Mouse (Mus musculus) liver, embryonic 15.5 days (tissue): ENCODE measurements at regions not wholly inside any gene's neighbourhood (a gene's known extent, or its start where the extent isn't known, plus 50 kb on each side); places are given as distances from the start of the nearest gene placed in this dataset.

ENCODE experiments used
- ATAC-seq: fragments of 200-750 bp; cut with Nextera tagmentation; 2 replicates; pipeline ENCODE4 v1.8.0; 2017; ENCODE audit warnings: moderate number of reproducible peaks, mild to moderate bottlenecking, moderate library complexity; ENCODE audit not compliant: insufficient read depth
- H3K27ac ChIP-seq: fragments of 300-500 bp; sonication (generic); replicated peaks from 2 replicates; pipeline ENCODE4 v1.5.1; 2015; ENCODE audit warnings: mild to moderate bottlenecking, inconsistent platforms
- H3K27me3 ChIP-seq: fragments of 300-500 bp; sonication (generic); 2 replicates; pipeline ENCODE4 v1.6.1; 2015; ENCODE audit warnings: mild to moderate bottlenecking, inconsistent platforms
- H3K36me3 ChIP-seq: fragments of 300-500 bp; sonication (generic); replicated peaks from 2 replicates; pipeline ENCODE4 v1.6.1; 2015; ENCODE audit warnings: moderate library complexity, mild to moderate bottlenecking, inconsistent platforms
- H3K4me1 ChIP-seq: fragments of 300-500 bp; sonication (generic); replicated peaks from 2 replicates; pipeline ENCODE4 v1.6.1; 2015; ENCODE audit warnings: inconsistent platforms
- H3K4me2 ChIP-seq: fragments of 300-500 bp; sonication (generic); 2 replicates; pipeline ENCODE4 v1.6.1; 2015; ENCODE audit warnings: moderate library complexity, mild to moderate bottlenecking, inconsistent platforms
- H3K4me3 ChIP-seq: fragments of 300-500 bp; sonication (generic); replicated peaks from 2 replicates; pipeline ENCODE4 v1.5.1; 2015; ENCODE audit warnings: mild to moderate bottlenecking, inconsistent platforms
- H3K9ac ChIP-seq: fragments of 300-500 bp; sonication (generic); 2 replicates; pipeline ENCODE4 v1.6.1; 2015; ENCODE audit warnings: moderate library complexity, mild to moderate bottlenecking, inconsistent platforms
- H3K9me3 ChIP-seq: fragments of 300-500 bp; sonication (generic); replicated peaks from 2 replicates; pipeline ENCODE4 v1.6.1; 2016; ENCODE audit warnings: inconsistent platforms
- WGBS: fragments of 180-500 bp; shearing (Covaris S2); methylation state at CpG from one replicate; pipeline ENCODE4 v1.1.7; 2015; ENCODE audit warnings: mixed read lengths; ENCODE audit not compliant: insufficient replicate concordance; 5-methylcytosine and 5-hydroxymethylcytosine counted together

- Histone ChIP-seq H3K4me3 (no peak overlapping the region), H3K27ac (no peak overlapping the region), H3K36me3 (no peaks in the 10 kb centered on the region), H3K4me1 (no peaks in the 10 kb centered on the region), H3K9ac (no peak overlapping the region), H3K9me3 (no peaks in the 10 kb centered on the region), H3K4me2 (no peak overlapping the region), H3K27me3 (no peaks in the 10 kb centered on the region)
- WGBS, result 31% methylated on average over 1 of the region's 1 CpGs
- no peak for ATAC-seq
These were observed 169.9 kb upstream of the Tmem161b start for GRCm38 (mm10) chr13:84052221-84052620.

DNA sequence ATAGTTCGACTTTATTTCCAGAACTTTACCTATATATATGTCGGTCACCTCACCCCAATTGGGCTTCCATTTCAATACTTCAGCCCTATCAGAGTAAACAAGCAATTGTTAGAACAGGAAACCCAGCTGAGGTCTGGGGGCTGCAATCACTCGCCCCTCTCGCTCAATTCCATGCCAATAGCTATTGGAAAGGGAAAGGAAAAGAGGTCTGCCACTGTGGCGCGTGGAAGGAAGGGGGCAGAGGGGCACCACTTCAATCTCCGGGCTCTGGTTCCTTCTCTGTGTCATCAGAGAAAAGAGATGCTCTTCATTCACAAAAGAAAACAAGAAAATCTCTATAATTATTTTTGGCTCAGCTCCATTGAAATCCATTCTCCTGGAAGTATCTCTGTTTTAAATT, 167.1 kb upstream of the Tmem161b start:
- 52% methylated on average over 7 of the region's 7 CpGs for WGBS
- no peak for ATAC-seq

GRCm38 (mm10) chr13:84055576-84055975, 166.5 kb upstream of the Tmem161b start:
- H3K27ac ChIP-seq, result no peak overlapping the region
- H3K36me3 ChIP-seq, result no peaks in the 10 kb centered on the region
- no peak overlapping the region for H3K9ac ChIP-seq
- no peak overlapping the region for H3K4me2 ChIP-seq
- H3K9me3 ChIP-seq, result no peaks in the 10 kb centered on the region
- no peak overlapping the region for H3K4me3 ChIP-seq
- no peak for ATAC-seq
- no peaks in the 10 kb centered on the region; the same call in 1 of the 2 replicates for H3K27me3 ChIP-seq
- no peaks in the 10 kb centered on the region for H3K4me1 ChIP-seq

More for the DNA sequence above, 167.1 kb upstream of the Tmem161b start:
- H3K27ac ChIP-seq, result no peak overlapping the region
- H3K9ac ChIP-seq, result no peak overlapping the region
- H3K9me3 ChIP-seq, result no peaks in the 10 kb centered on the region
- no peaks in the 10 kb centered on the region for H3K36me3 ChIP-seq
- H3K4me1 ChIP-seq, result no peaks in the 10 kb centered on the region
- H3K4me3 ChIP-seq, result no peak overlapping the region
- no peak overlapping the region for H3K4me2 ChIP-seq
- H3K27me3 ChIP-seq, result no peaks in the 10 kb centered on the region; the same call in 1 of the 2 replicates

DNA sequence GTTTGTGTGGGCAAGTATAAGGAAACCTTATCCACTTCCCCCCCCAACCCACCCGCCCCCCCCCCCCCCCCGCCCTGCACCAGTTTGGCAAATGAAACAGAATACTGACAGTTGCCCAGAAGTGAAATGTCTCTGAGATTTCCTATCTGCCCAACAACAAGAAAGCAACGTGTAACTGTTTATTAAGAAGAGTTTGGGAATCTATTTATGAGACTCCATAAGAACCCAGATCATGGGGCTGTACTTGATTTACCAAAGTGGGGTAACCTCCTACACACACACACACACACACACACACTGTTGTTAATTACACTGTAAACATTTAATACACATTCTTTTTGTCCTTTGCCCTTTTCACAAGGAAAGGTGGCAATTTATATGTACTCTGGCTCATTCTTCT, 165.6 kb upstream of the Tmem161b start:
- Histone ChIP-seq H3K4me1 (no peaks in the 10 kb centered on the region), H3K9ac (no peak overlapping the region), H3K27me3 (no peaks in the 10 kb centered on the region; the same call in 1 of the 2 replicates), H3K4me2 (no peak overlapping the region), H3K27ac (no peak overlapping the region), H3K36me3 (no peaks in the 10 kb centered on the region), H3K9me3 (no peaks in the 10 kb centered on the region), H3K4me3 (no peak overlapping the region)
- no peak for ATAC-seq
- 44% methylated on average over 3 of the region's 3 CpGs for WGBS

GRCm38 (mm10) chr13:84056998-84057397, 165.1 kb upstream of the Tmem161b start:
- Histone ChIP-seq H3K9me3 (no peaks in the 10 kb centered on the region), H3K9ac (no peak overlapping the region), H3K4me1 (no peaks in the 10 kb centered on the region), H3K27me3 (no peaks in the 10 kb centered on the region; the same call in 1 of the 2 replicates), H3K4me2 (no peak overlapping the region), H3K36me3 (no peaks in the 10 kb centered on the region), H3K4me3 (no peak overlapping the region), H3K27ac (no peak overlapping the region)
- WGBS, result 67% methylated on average over 5 of the region's 5 CpGs
- ATAC-seq, result no peak

DNA sequence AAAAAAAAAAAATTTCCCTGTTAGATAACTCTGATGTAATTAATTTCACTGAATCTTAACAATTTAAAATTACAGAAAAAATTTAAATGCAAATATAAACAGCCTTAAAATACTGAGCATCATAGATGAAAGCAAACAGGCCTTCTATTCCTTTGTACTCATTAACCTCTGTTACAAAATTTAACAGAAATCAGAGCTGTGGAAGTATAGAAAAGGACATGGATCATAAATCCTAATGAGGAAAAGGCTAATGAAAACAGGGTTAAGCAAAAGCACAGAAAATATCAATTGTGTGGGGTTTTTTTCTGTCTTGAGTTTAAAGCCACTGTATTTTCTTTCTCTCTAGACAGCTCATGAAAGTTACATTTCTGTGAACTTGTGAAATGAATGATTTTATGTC, 164.6 kb upstream of the Tmem161b start:
- ATAC-seq, result no peak
- Histone ChIP-seq H3K36me3 (no peaks in the 10 kb centered on the region), H3K27ac (no peak overlapping the region), H3K4me1 (no peaks in the 10 kb centered on the region), H3K4me2 (no peak overlapping the region), H3K9ac (no peak overlapping the region), H3K4me3 (no peak overlapping the region), H3K9me3 (no peaks in the 10 kb centered on the region), H3K27me3 (no peaks in the 10 kb centered on the region; the same call in 1 of the 2 replicates)

GRCm38 (mm10) chr13:84058251-84058650, 163.8 kb upstream of the Tmem161b start:
- H3K27me3 ChIP-seq, result no peaks in the 10 kb centered on the region; the same call in 1 of the 2 replicates
- no peak overlapping the region for H3K4me3 ChIP-seq
- WGBS, result 51% methylated on average over 3 of the region's 3 CpGs
- no peaks in the 10 kb centered on the region for H3K4me1 ChIP-seq
- H3K9ac ChIP-seq, result no peak overlapping the region
- no peaks in the 10 kb centered on the region for H3K9me3 ChIP-seq
- no peaks in the 10 kb centered on the region for H3K36me3 ChIP-seq
- H3K27ac ChIP-seq, result no peak overlapping the region
- no peak overlapping the region for H3K4me2 ChIP-seq
- no peak for ATAC-seq

DNA sequence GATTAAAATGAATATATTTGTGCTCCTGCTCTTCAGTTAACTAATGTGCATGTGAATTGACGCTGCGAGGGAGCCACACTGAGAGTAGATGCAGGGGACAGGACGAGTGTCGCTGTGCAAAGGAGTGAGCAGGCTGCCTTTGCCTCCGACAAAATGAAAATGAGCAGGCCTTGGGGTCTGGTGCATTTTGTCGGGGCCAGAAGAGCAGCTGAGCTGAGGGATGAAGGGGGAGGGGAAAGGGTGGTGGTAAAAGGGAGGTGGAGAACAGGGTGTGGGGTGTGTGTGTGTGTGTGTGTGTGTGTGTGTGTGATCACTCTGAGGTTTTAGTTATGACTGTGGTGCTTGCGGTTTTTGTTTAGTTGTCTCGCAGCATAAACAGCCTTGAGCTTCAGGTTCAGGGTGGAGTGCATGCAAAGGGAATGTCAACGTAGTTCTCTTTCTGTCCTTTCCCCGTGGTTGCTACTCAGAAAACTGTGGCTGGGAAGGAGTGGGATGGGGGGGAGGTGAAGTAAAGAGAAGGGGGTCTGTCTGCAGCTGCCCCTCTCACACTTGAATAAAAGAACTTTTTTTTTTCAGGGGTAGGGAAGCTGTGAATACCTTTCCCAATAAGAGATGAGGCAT, 163.0 kb upstream of the Tmem161b start:
- Histone ChIP-seq H3K27me3 (no peaks in the 10 kb centered on the region; the same call in 1 of the 2 replicates), H3K27ac (no peak overlapping the region), H3K9me3 (no peaks in the 10 kb centered on the region), H3K4me3 (no peak overlapping the region), H3K36me3 (no peaks in the 10 kb centered on the region), H3K4me1 (no peaks in the 10 kb centered on the region), H3K9ac (no peak overlapping the region), H3K4me2 (no peak overlapping the region)
- WGBS, result 12% methylated on average over 10 of the region's 10 CpGs
- ATAC-seq, result no peak

- no peaks in the 10 kb centered on the region for H3K36me3 ChIP-seq
- 25% methylated on average over 5 of the region's 5 CpGs for WGBS
- no peak for ATAC-seq
- H3K9ac ChIP-seq, result no peak overlapping the region
- no peak overlapping the region for H3K4me3 ChIP-seq
- H3K4me2 ChIP-seq, result no peak overlapping the region
- no peaks in the 10 kb centered on the region for H3K9me3 ChIP-seq
- no peak overlapping the region for H3K27ac ChIP-seq
- no peaks in the 10 kb centered on the region for H3K4me1 ChIP-seq
- no peaks in the 10 kb centered on the region; the same call in 1 of the 2 replicates for H3K27me3 ChIP-seq
These were observed 162.2 kb upstream of the Tmem161b start for GRCm38 (mm10) chr13:84059661-84060452.

GRCm38 (mm10) chr13:84060453-84060834, 161.7 kb upstream of the Tmem161b start:
- H3K4me2 ChIP-seq, result no peak overlapping the region
- 54% methylated on average over 3 of the region's 3 CpGs for WGBS
- no peaks in the 10 kb centered on the region for H3K4me1 ChIP-seq
- H3K4me3 ChIP-seq, result no peak overlapping the region
- no peak overlapping the region for H3K9ac ChIP-seq
- no peak overlapping the region for H3K27ac ChIP-seq
- no peaks in the 10 kb centered on the region for H3K9me3 ChIP-seq
- H3K36me3 ChIP-seq, result no peaks in the 10 kb centered on the region
- no peak for ATAC-seq
- no peaks in the 10 kb centered on the region; the same call in 1 of the 2 replicates for H3K27me3 ChIP-seq

GRCm38 (mm10) chr13:84060906-84061305, 161.2 kb upstream of the Tmem161b start:
- WGBS, result 57% methylated on average over 3 of the region's 3 CpGs
- Histone ChIP-seq H3K27ac (no peak overlapping the region), H3K27me3 (no peaks in the 10 kb centered on the region; the same call in 1 of the 2 replicates), H3K4me3 (no peak overlapping the region), H3K36me3 (no peaks in the 10 kb centered on the region), H3K9ac (no peak overlapping the region), H3K4me2 (no peak overlapping the region), H3K4me1 (no peaks in the 10 kb centered on the region), H3K9me3 (no peaks in the 10 kb centered on the region)
- ATAC-seq, result no peak
